8 mouse cellular contexts compared by ENCODE assay signal in the genomic region with DNA sequence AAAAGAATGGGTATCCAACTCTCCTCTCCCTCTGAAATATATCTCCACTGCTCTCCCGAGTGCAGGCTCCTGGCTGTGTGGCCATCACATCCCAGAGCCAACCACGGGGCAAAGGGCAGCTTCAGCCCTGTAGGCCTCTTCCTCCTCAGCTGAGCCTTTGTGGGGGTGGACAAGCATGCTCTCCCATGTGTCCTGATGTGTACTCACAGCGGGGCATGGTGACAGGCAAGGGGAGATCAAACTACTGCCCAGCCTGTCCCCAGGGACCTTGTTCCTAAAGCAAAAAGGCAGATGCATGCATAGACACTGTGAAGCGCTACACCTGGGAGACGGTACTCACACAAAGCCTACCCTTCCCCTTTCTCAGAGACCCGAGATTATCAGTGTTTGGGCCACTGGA. TPM values are rescaled to one million over a fixed set of nuclear protein-coding genes. Genes with fewer than 3 reads are reported as not detected.
DNase-seq lines count a peak whose midpoint lies in the region; ATAC-seq and TF ChIP-seq lines count a peak whose summit lies in the region.
"Had no signal": no experiment of that assay in that cellular context is flagged by ENCODE, and none has a peak within 500 bp of the region (broad histone marks: within the 10 kb centered on the region; RNA-seq: fewer than 3 reads in every experiment).

No protein-coding gene starts in this region.

- no peaks in the 10 kb centered on the region for H3K4me1 ChIP-seq in lung, embryonic 15.5 days
- H3K4me1 ChIP-seq in lung, postnatal 0 days (ENCODE audit: insufficient read depth, low read depth, low read length), result 0 out of 2 replicates have a peak, but pooled peaks cover 7% of the 10 kb centered on the region
- H3K4me1 ChIP-seq in forebrain, embryonic 13.5 days, result no peaks in the 10 kb centered on the region
- H3K4me1 ChIP-seq in megakaryocyte, embryonic 14.5 days, result peaks cover 33% of the 10 kb centered on the region

- no peak overlapping the region for H3K4me2 ChIP-seq in lung, embryonic 15.5 days
- H3K4me2 ChIP-seq in lung, postnatal 0 days (replicated peaks; ENCODE audit: low read depth, low read length), result no peak overlapping the region
- H3K4me2 ChIP-seq in forebrain, embryonic 13.5 days, result no peak overlapping the region

- TF ChIP-seq EP300 in lung, postnatal 0 days (IDR thresholded peaks at IDR 0.05), result no peak

- no peaks in the 10 kb centered on the region for H3K9me3 ChIP-seq in lung, embryonic 15.5 days
- peaks cover 7% of the 10 kb centered on the region for H3K9me3 ChIP-seq in lung, postnatal 0 days (ENCODE audit: low read length)
- peaks cover 39% of the 10 kb centered on the region for H3K9me3 ChIP-seq in forebrain, embryonic 13.5 days (replicated peaks)
- H3K9me3 ChIP-seq in megakaryocyte, embryonic 14.5 days, result peaks cover 30% of the 10 kb centered on the region

- intact Hi-C loops in gastrocnemius, postnatal 36 days (cut with DNase I), result no loop called here

- TF ChIP-seq CTCF in lung, postnatal 0 days (IDR thresholded peaks at IDR 0.05), result no peak

- H3K36me3 ChIP-seq in lung, embryonic 15.5 days, result peaks cover 55% of the 10 kb centered on the region
- H3K36me3 ChIP-seq in lung, postnatal 0 days (ENCODE audit: insufficient read depth, low read length), result peaks cover 41% of the 10 kb centered on the region
- H3K36me3 ChIP-seq in forebrain, embryonic 13.5 days (ENCODE audit: poor library complexity, severe bottlenecking), result peaks cover 61% of the 10 kb centered on the region
- H3K36me3 ChIP-seq in megakaryocyte, embryonic 14.5 days (replicated peaks; ENCODE audit: low read length), result peaks cover 60% of the 10 kb centered on the region

- DNase-seq in lung, postnatal 0 days (ENCODE audit: low spot score), result no peak
- peak; percentile 67 for DNase-seq in kidney, adult 11 months
- DNase-seq in embryo, embryonic 10 days (ENCODE audit: low spot score), result no peak
- DNase-seq in gastrocnemius, postnatal 36 days, result no peak

- H3K9ac ChIP-seq in lung, embryonic 15.5 days, result no peak overlapping the region
- H3K9ac ChIP-seq in lung, postnatal 0 days (replicated peaks; ENCODE audit: low read depth), result no peak overlapping the region
- no peak overlapping the region for H3K9ac ChIP-seq in forebrain, embryonic 13.5 days

- H3K27ac ChIP-seq in lung, embryonic 15.5 days, result no peak overlapping the region
- H3K27ac ChIP-seq in lung, postnatal 0 days (ENCODE audit: low read length), result no peak overlapping the region
- no peak overlapping the region for H3K27ac ChIP-seq in forebrain, embryonic 13.5 days

- ATAC-seq in lung, embryonic 15.5 days (ENCODE audit: borderline replicate concordance, extremely low read depth, low FRiP score, low TSS enrichment), result 0 out of 2 replicates have a peak, but pooled peaks have one; percentile 1
- no peak; the same call in 1 of the 2 replicates for ATAC-seq in lung, postnatal 0 days
- peak; percentile 3; the same call in 1 of the 2 replicates for ATAC-seq in forebrain, embryonic 13.5 days

- WGBS in lung, embryonic 15.5 days, result 72% methylated on average over 6 of the region's 6 CpGs
- 71% methylated on average over 6 of the region's 6 CpGs for WGBS in lung, postnatal 0 days
- WGBS in forebrain, embryonic 13.5 days, result 85% methylated on average over 6 of the region's 6 CpGs

- H3K27me3 ChIP-seq in lung, embryonic 15.5 days, result no peaks in the 10 kb centered on the region
- H3K27me3 ChIP-seq in lung, postnatal 0 days (replicated peaks; ENCODE audit: insufficient read depth, low read length), result no peaks in the 10 kb centered on the region
- H3K27me3 ChIP-seq in forebrain, embryonic 13.5 days, result no peaks in the 10 kb centered on the region
- H3K27me3 ChIP-seq in megakaryocyte, embryonic 14.5 days (replicated peaks), result peaks cover 11% of the 10 kb centered on the region

- H3K4me3 ChIP-seq in lung, embryonic 15.5 days, result no peak overlapping the region
- H3K4me3 ChIP-seq in lung, postnatal 0 days (ENCODE audit: low read depth, low read length), result no peak overlapping the region
- no peak overlapping the region for H3K4me3 ChIP-seq in forebrain, embryonic 13.5 days
- peak overlapping the region; percentile 1 for H3K4me3 ChIP-seq in megakaryocyte, embryonic 14.5 days (replicated peaks)

RNA-seq across cellular contexts. Expression of a gene that starts 17.3 kb away (rescaled TPM):
- 184 and 198 TPM in 2 replicates for polyA plus RNA-seq in lung, embryonic 15.5 days (2015; fragmentation: Nextera tagmentation; extraction: Ambion mirVana)
- polyA plus RNA-seq in lung, postnatal 0 days (2015; fragmentation: Nextera tagmentation; extraction: Ambion mirVana), result 21.9 and 26.0 TPM in 2 replicates
- polyA plus RNA-seq in forebrain, embryonic 13.5 days (2015; fragmentation: Nextera tagmentation; extraction: Ambion mirVana), result 145 and 146 TPM in 2 replicates
- 2.4 and 4.0 TPM in 2 replicates for polyA plus RNA-seq in megakaryocyte, embryonic 14.5 days (2012; ENCODE audit: insufficient read depth, low replicate concordance)
- total RNA-seq in gastrocnemius, postnatal 36 days (2021), result 1 to 10 TPM; 7.3 to 8.1 TPM

RNA-seq across cellular contexts. Expression of a gene that starts 17.3 kb away (rescaled TPM):
- polyA plus RNA-seq in lung, embryonic 15.5 days (2015; fragmentation: Nextera tagmentation; extraction: Ambion mirVana), result 0.04 and 0.10 TPM in 2 replicates
- 0.05 TPM in 1 of 2 replicates, not detected in the other for polyA plus RNA-seq in lung, postnatal 0 days (2015; fragmentation: Nextera tagmentation; extraction: Ambion mirVana)
- polyA plus RNA-seq in forebrain, embryonic 13.5 days (2015; fragmentation: Nextera tagmentation; extraction: Ambion mirVana), result 0.06 TPM in 1 of 2 replicates, not detected in the other
- not detected in 2 replicates for polyA plus RNA-seq in megakaryocyte, embryonic 14.5 days (2012; ENCODE audit: insufficient read depth, low replicate concordance)
- total RNA-seq in gastrocnemius, postnatal 36 days (2021), result not detected
- polyA plus RNA-seq: large intestine, adult 2 months had no signal

RNA-seq across cellular contexts. Expression of a gene that starts 33.3 kb away (rescaled TPM):
- polyA plus RNA-seq in lung, embryonic 15.5 days (2015; fragmentation: Nextera tagmentation; extraction: Ambion mirVana), result 0.90 and 1.1 TPM in 2 replicates
- polyA plus RNA-seq in lung, postnatal 0 days (2015; fragmentation: Nextera tagmentation; extraction: Ambion mirVana), result 0.15 and 0.43 TPM in 2 replicates
- polyA plus RNA-seq in forebrain, embryonic 13.5 days (2015; fragmentation: Nextera tagmentation; extraction: Ambion mirVana), result 1.7 TPM in 2 replicates
- polyA plus RNA-seq in megakaryocyte, embryonic 14.5 days (2012; ENCODE audit: insufficient read depth, low replicate concordance), result not detected in 2 replicates
- total RNA-seq in gastrocnemius, postnatal 36 days (2021), result not detected

RNA-seq across cellular contexts. Expression of a gene that starts 48.4 kb away (rescaled TPM):
- 0.11 TPM in 1 of 2 replicates, not detected in the other for polyA plus RNA-seq in lung, embryonic 15.5 days (2015; fragmentation: Nextera tagmentation; extraction: Ambion mirVana)
- 0.21 and 0.26 TPM in 2 replicates for polyA plus RNA-seq in lung, postnatal 0 days (2015; fragmentation: Nextera tagmentation; extraction: Ambion mirVana)
- polyA plus RNA-seq in forebrain, embryonic 13.5 days (2015; fragmentation: Nextera tagmentation; extraction: Ambion mirVana), result not detected in 2 replicates
- polyA plus RNA-seq in megakaryocyte, embryonic 14.5 days (2012; ENCODE audit: insufficient read depth, low replicate concordance), result not detected in 2 replicates
- not detected for total RNA-seq in gastrocnemius, postnatal 36 days (2021)

RNA-seq across cellular contexts. Expression of a gene that starts 54.5 kb away (rescaled TPM):
- polyA plus RNA-seq in lung, embryonic 15.5 days (2015; fragmentation: Nextera tagmentation; extraction: Ambion mirVana), result 6.1 and 6.9 TPM in 2 replicates
- polyA plus RNA-seq in lung, postnatal 0 days (2015; fragmentation: Nextera tagmentation; extraction: Ambion mirVana), result 2.7 and 3.8 TPM in 2 replicates
- polyA plus RNA-seq in forebrain, embryonic 13.5 days (2015; fragmentation: Nextera tagmentation; extraction: Ambion mirVana), result 11.1 and 12.5 TPM in 2 replicates
- not detected in 2 replicates for polyA plus RNA-seq in megakaryocyte, embryonic 14.5 days (2012; ENCODE audit: insufficient read depth, low replicate concordance)
- total RNA-seq in gastrocnemius, postnatal 36 days (2021), result not detected
